Mouse (Mus musculus) left cerebral cortex, postnatal 36 days (tissue): ENCODE data around the gene Xrcc1. TPM values are rescaled to one million over a fixed set of nuclear protein-coding genes. Genes with fewer than 3 reads are reported as not detected.
"Not testable (repeated sequence)": the region's sequence is repeated elsewhere in the genome, so short reads cannot be mapped to it uniquely, and the experiment has no call there.

Source experiments
- DNase-seq, 2 experiments: peaks; one replicate each; pipeline ENCODE4 v3.0.0; 2021 to 2022; ENCODE audit warnings: low spot score in 2 of 2, mixed read lengths in 1 of 2
- intact Hi-C: fragments of 180-260 bp; cut with DNase I; formaldehyde crosslinking; loops from one replicate; pipeline ENCODE4 v1.15.1; 2025
- total RNA-seq, 2 experiments: library from RNA; stranded (reverse); gene quantifications; 2 replicates each; pipeline ENCODE4 v1.2.3; 2021

The Xrcc1 gene
- 10 to 100 TPM; 29.8 to 41.4 TPM for total RNA-seq

GRCm38 (mm10) chr7:24546068-24546614, at the start of gene Xrcc1, which contains the start of gene Pinlyp:
Gene Xrcc1, plus strand, starts transcription at chr7:24546289.
Gene Pinlyp, minus strand, starts transcription at chr7:24546118.
- no peak for DNase-seq
- intact Hi-C loops, result no loop called here

GRCm38 (mm10) chr7:24499856-24500577, 46.1 kb upstream of the Xrcc1 start:
- intact Hi-C loops, result no loop called here
- DNase-seq, result no peak

- DNase-seq, result no peak
- intact Hi-C loops, result no loop called here
These were observed 45.2 kb upstream of the Xrcc1 start for GRCm38 (mm10) chr7:24500929-24501328.

GRCm38 (mm10) chr7:24501492-24501891, 44.6 kb upstream of the Xrcc1 start:
- DNase-seq, result no peak
- intact Hi-C loops, result no loop called here

- intact Hi-C loops, result no loop called here
- no peak for DNase-seq
These were observed 42.1 kb upstream of the Xrcc1 start for GRCm38 (mm10) chr7:24504004-24504403.

GRCm38 (mm10) chr7:24504868-24505267, 41.2 kb upstream of the Xrcc1 start:
- no peak for DNase-seq
- intact Hi-C loops, result no loop called here

- no peak for DNase-seq
- intact Hi-C loops, result loop anchor here (2.0 kb wide), 1 partner anchor 25 kb away; the partner anchor contains the start of gene Irgq
These were observed 40.5 kb upstream of the Xrcc1 start for GRCm38 (mm10) chr7:24505447-24506064.

GRCm38 (mm10) chr7:24506065-24506459, 40.0 kb upstream of the Xrcc1 start:
- intact Hi-C loops, result loop anchor here (2.0 kb wide), 1 partner anchor 25 kb away; the partner anchor contains the start of gene Irgq
- DNase-seq, result no peak

- intact Hi-C loops, result loop anchor here (2.0 kb wide), 1 partner anchor 24 kb away; the partner anchor contains the start of gene Irgq
- peak in 1 of 2 experiments; percentile 71 for DNase-seq
These were observed 39.6 kb upstream of the Xrcc1 start for GRCm38 (mm10) chr7:24506476-24506837.

GRCm38 (mm10) chr7:24506838-24507725, 39.0 kb upstream of the Xrcc1 start, which contains the start of gene Zfp428:
Gene Zfp428, plus strand, starts transcription at chr7:24507006.
- intact Hi-C loops, result loop anchor here (1.0 to 2.0 kb wide), 2 partner anchors 24 to 26 kb away; partner anchors contain the start of gene Irgq
- DNase-seq, result peak; percentile 87 to 88

GRCm38 (mm10) chr7:24507726-24508114, 38.4 kb upstream of the Xrcc1 start:
- intact Hi-C loops, result loop anchor here (1.0 to 2.0 kb wide), 2 partner anchors 23 to 26 kb away; partner anchors contain the start of gene Irgq
- DNase-seq, result no peak

- intact Hi-C loops, result no loop called here
- DNase-seq, result no peak
These were observed 33.7 kb upstream of the Xrcc1 start, which contains the start of gene AC161166.1 for GRCm38 (mm10) chr7:24512355-24512754. Gene AC161166.1, minus strand, starts transcription at chr7:24512455.

GRCm38 (mm10) chr7:24516319-24516718, 29.8 kb upstream of the Xrcc1 start:
- not testable (repeated sequence) for DNase-seq
- intact Hi-C loops, result loop anchor here (5.0 kb wide), 1 partner anchor 44 kb away; no protein-coding TSS in a partner anchor

- intact Hi-C loops, result loop anchor here (5.0 kb wide), 1 partner anchor 45 kb away; no protein-coding TSS in a partner anchor
- DNase-seq, result no peak
These were observed 29.0 kb upstream of the Xrcc1 start for GRCm38 (mm10) chr7:24517077-24517476.

- intact Hi-C loops, result loop anchor here (5.0 kb wide), 1 partner anchor 45 kb away; no protein-coding TSS in a partner anchor
- DNase-seq, result peak; percentile 60 to 62
These were observed 28.4 kb upstream of the Xrcc1 start for GRCm38 (mm10) chr7:24517654-24518053.

GRCm38 (mm10) chr7:24519130-24519529, 27.0 kb upstream of the Xrcc1 start:
- intact Hi-C loops, result loop anchor here (5.0 kb wide), 1 partner anchor 47 kb away; no protein-coding TSS in a partner anchor
- DNase-seq, result no peak

GRCm38 (mm10) chr7:24520054-24520453, 26.0 kb upstream of the Xrcc1 start:
- intact Hi-C loops, DNase-seq: not testable (repeated sequence)

GRCm38 (mm10) chr7:24522805-24523204, 23.3 kb upstream of the Xrcc1 start:
- intact Hi-C loops, result no loop called here
- no peak for DNase-seq

- intact Hi-C loops, result no loop called here
- DNase-seq, result no peak
These were observed 22.4 kb upstream of the Xrcc1 start for GRCm38 (mm10) chr7:24523723-24524122.
